ENCODE assay signal across 12 mouse cellular contexts in the genomic region with DNA sequence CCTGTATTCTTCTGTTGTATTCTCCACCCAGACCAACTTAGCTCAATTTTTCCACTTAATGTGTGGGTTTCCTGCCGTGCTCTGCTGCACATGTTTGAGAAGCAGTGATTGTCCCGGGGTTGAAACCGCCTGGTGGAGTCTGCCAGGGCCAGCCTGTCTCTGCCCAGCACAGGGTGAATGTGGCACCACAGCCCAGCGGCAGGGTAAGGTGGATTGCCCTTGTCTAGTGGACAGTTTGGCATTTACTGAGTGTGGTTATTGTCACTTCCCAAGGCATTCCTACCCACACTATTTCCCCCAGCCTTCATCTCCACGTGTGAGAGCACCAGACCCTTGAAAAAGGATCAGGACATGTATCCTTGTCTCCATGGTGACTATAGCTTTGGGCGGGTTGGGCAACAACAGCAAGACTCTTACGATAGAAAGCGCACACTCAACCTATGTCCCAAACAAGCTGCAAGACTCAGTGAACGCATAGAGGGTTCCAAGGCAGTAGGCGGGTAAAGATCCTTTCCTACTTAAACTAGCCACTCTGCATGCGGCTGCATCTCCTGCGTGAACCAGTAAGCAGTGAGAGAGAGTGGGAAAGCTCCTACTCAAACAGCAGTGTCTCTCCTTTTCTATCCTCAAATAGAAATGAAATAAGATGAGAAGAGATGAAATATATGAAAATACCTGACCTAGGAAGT.
DNase-seq lines count a peak whose midpoint lies in the region; ATAC-seq and TF ChIP-seq lines count a peak whose summit lies in the region.
"Had no signal": no experiment of that assay in that cellular context is flagged by ENCODE, and none has a peak within 500 bp of the region (broad histone marks: within the 10 kb centered on the region; RNA-seq: fewer than 3 reads in every experiment).

No protein-coding gene starts in this region.

- intact Hi-C loops in gastrocnemius, adult 2 months (cut with DNase I): no loop called here

- 0 out of 2 replicates have a peak, but pooled peaks cover 4% of the 10 kb centered on the region for H3K4me1 ChIP-seq in kidney, postnatal 0 days (replicated peaks; ENCODE audit: insufficient read depth, low read length)
- H3K4me1 ChIP-seq in embryonic fibroblast, embryonic 13.5 days (ENCODE audit: control insufficient read depth, insufficient read depth, low read length): peaks cover 4% of the 10 kb centered on the region
- peaks cover 15% of the 10 kb centered on the region for H3K4me1 ChIP-seq in intestine, embryonic 16.5 days (ENCODE audit: control insufficient read depth, insufficient read depth, low read length)

- no peaks in the 10 kb centered on the region for H3K27me3 ChIP-seq in kidney, postnatal 0 days (ENCODE audit: insufficient read depth, low read length)
- H3K27me3 ChIP-seq in intestine, embryonic 16.5 days (replicated peaks; ENCODE audit: control insufficient read depth, insufficient read depth, low read length): no peaks in the 10 kb centered on the region

- H3K4me2 ChIP-seq in kidney, postnatal 0 days (ENCODE audit: low read length): no peak overlapping the region
- H3K4me2 ChIP-seq in intestine, embryonic 16.5 days (ENCODE audit: low read depth, low read length): no peak overlapping the region

- no peak overlapping the region for H3K4me3 ChIP-seq in gastrocnemius, adult 2 months
- no peak overlapping the region for H3K4me3 ChIP-seq in kidney, postnatal 0 days (replicated peaks; ENCODE audit: low read depth, low read length)
- H3K4me3 ChIP-seq in embryonic fibroblast, embryonic 13.5 days (ENCODE audit: insufficient read depth, low read length): no peak overlapping the region
- H3K4me3 ChIP-seq in intestine, embryonic 16.5 days (ENCODE audit: low read length): no peak overlapping the region

- peak overlapping the region; percentile 83 for H3K27ac ChIP-seq in gastrocnemius, adult 2 months
- H3K27ac ChIP-seq in kidney, postnatal 0 days: peak overlapping the region; percentile 31
- 0 out of 2 replicates have a peak overlapping the region, but pooled peaks have one; percentile 37 for H3K27ac ChIP-seq in embryonic fibroblast, embryonic 13.5 days (ENCODE audit: insufficient read depth, low read length)
- peak overlapping the region; percentile 61 for H3K27ac ChIP-seq in intestine, embryonic 16.5 days (ENCODE audit: low read length)
- H3K27ac ChIP-seq: liver, embryonic 14.5 days had no signal

- H3K9ac ChIP-seq in kidney, postnatal 0 days (ENCODE audit: low read depth, low read length): no peak overlapping the region
- no peak overlapping the region for H3K9ac ChIP-seq in intestine, embryonic 16.5 days (ENCODE audit: low read depth, low read length)
- H3K9ac ChIP-seq: liver, embryonic 14.5 days had no signal

- DNase-seq in gastrocnemius, adult 2 months: no peak
- DNase-seq in gastrocnemius, adult 8-10 months (ENCODE audit: low spot score in 2 of 2): no peak
- peak; percentile 16 for DNase-seq in kidney, postnatal 0 days (ENCODE audit: low spot score)
- no peak for DNase-seq in kidney, adult 18-20 months
- DNase-seq in cerebellum, adult 8-10 months: no peak
- DNase-seq: cerebellum, postnatal 10 days; kidney, adult 8-10 months; layer of hippocampus, adult 9-11 months; thymus, adult 2 months had no signal

- TF ChIP-seq CTCF in gastrocnemius, adult 2 months (IDR thresholded peaks at IDR 0.05): no peak
- no peak for TF ChIP-seq CTCF in kidney, postnatal 0 days (IDR thresholded peaks at IDR 0.05; ENCODE audit: low read depth)
- TF ChIP-seq CTCF in embryonic fibroblast, embryonic 13.5 days (IDR thresholded peaks at IDR 0.05; ENCODE audit: borderline replicate concordance, insufficient read depth, low read length): no peak

- 63% methylated on average over 12 of the region's 12 CpGs for WGBS in kidney, postnatal 0 days
- WGBS in intestine, embryonic 16.5 days: 75% methylated on average over 12 of the region's 12 CpGs

- no peak for TF ChIP-seq POLR2A in embryonic fibroblast, embryonic 13.5 days (IDR thresholded peaks at IDR 0.05; ENCODE audit: low read depth, low read length)

- no peaks in the 10 kb centered on the region for H3K9me3 ChIP-seq in kidney, postnatal 0 days (replicated peaks; ENCODE audit: low read length)
- no peaks in the 10 kb centered on the region for H3K9me3 ChIP-seq in intestine, embryonic 16.5 days (ENCODE audit: control insufficient read depth, low read length)

- ATAC-seq in kidney, postnatal 0 days (replicated peaks; ENCODE audit: low FRiP score, low read depth): no peak
- ATAC-seq in intestine, embryonic 16.5 days: no peak

- peaks cover 5% of the 10 kb centered on the region; the same call in 1 of the 2 replicates for H3K36me3 ChIP-seq in kidney, postnatal 0 days (ENCODE audit: insufficient read depth, low read length)
- H3K36me3 ChIP-seq in intestine, embryonic 16.5 days (ENCODE audit: control insufficient read depth, insufficient read depth, low read length): no peaks in the 10 kb centered on the region

Comparison
In these comparisons a context has a peak if more than half of its experiments do, and no peak if none do; other contexts are left out.
1. H3K27ac ChIP-seq: peak in every context shown above with its lines; median percentile 83 in gastrocnemius, adult 2 months; 61 in intestine, embryonic 16.5 days; 37 in embryonic fibroblast, embryonic 13.5 days; 31 in kidney, postnatal 0 days.